Mouse (Mus musculus) forebrain, embryonic 15.5 days (tissue): ENCODE data around the gene Ube2z. TPM values are rescaled to one million over a fixed set of nuclear protein-coding genes. Genes with fewer than 3 reads are reported as not detected.

Experiments
- ATAC-seq: fragments of 200-750 bp; cut with Nextera tagmentation; replicated peaks from 2 replicates; pipeline ENCODE4 v1.8.0; 2017; ENCODE audit warnings: mild to moderate bottlenecking, moderate TSS enrichment, moderate library complexity
- H3K27ac ChIP-seq: fragments of 300-500 bp; sonication (generic); replicated peaks from 2 replicates; pipeline ENCODE4 v1.5.1; 2015; ENCODE audit warnings: mild to moderate bottlenecking, inconsistent platforms
- H3K27me3 ChIP-seq: fragments of 300-500 bp; sonication (generic); 2 replicates; pipeline ENCODE4 v1.6.1; 2015; ENCODE audit warnings: inconsistent platforms
- H3K36me3 ChIP-seq: fragments of 300-500 bp; sonication (generic); 2 replicates; pipeline ENCODE4 v1.6.1; 2015; ENCODE audit warnings: mild to moderate bottlenecking, inconsistent platforms
- H3K4me1 ChIP-seq: fragments of 300-500 bp; sonication (generic); 2 replicates; pipeline ENCODE4 v1.6.1; 2015; ENCODE audit warnings: inconsistent platforms
- H3K4me2 ChIP-seq: fragments of 300-500 bp; sonication (generic); replicated peaks from 2 replicates; pipeline ENCODE4 v1.6.1; 2015; ENCODE audit warnings: mild to moderate bottlenecking, inconsistent platforms
- H3K4me3 ChIP-seq: fragments of 300-500 bp; sonication (generic); 2 replicates; pipeline ENCODE4 v1.5.1; 2015; ENCODE audit warnings: mild to moderate bottlenecking, inconsistent platforms
- H3K9ac ChIP-seq: fragments of 300-500 bp; sonication (generic); replicated peaks from 2 replicates; pipeline ENCODE4 v1.6.1; 2015; ENCODE audit warnings: mild to moderate bottlenecking, inconsistent platforms
- H3K9me3 ChIP-seq: fragments of 300-500 bp; sonication (generic); 2 replicates; pipeline ENCODE4 v1.6.1; 2016; ENCODE audit warnings: inconsistent platforms
- WGBS: fragments of 180-500 bp; shearing (Covaris S2); methylation state at CpG from one replicate; pipeline ENCODE4 v1.1.7; 2015; ENCODE audit warnings: mixed read lengths; 5-methylcytosine and 5-hydroxymethylcytosine counted together
- polyA plus RNA-seq: library from polyadenylated mRNA; unstranded; fragments of >200 nt; fragmentation: Nextera tagmentation; extraction: Ambion mirVana; gene quantifications from 2 replicates; pipeline ENCODE4 v1.2.1, GENCODE M21; 2015

Gene Ube2z
- polyA plus RNA-seq, 1 experiment from 2014 or later = 37.2 TPM

DNA sequence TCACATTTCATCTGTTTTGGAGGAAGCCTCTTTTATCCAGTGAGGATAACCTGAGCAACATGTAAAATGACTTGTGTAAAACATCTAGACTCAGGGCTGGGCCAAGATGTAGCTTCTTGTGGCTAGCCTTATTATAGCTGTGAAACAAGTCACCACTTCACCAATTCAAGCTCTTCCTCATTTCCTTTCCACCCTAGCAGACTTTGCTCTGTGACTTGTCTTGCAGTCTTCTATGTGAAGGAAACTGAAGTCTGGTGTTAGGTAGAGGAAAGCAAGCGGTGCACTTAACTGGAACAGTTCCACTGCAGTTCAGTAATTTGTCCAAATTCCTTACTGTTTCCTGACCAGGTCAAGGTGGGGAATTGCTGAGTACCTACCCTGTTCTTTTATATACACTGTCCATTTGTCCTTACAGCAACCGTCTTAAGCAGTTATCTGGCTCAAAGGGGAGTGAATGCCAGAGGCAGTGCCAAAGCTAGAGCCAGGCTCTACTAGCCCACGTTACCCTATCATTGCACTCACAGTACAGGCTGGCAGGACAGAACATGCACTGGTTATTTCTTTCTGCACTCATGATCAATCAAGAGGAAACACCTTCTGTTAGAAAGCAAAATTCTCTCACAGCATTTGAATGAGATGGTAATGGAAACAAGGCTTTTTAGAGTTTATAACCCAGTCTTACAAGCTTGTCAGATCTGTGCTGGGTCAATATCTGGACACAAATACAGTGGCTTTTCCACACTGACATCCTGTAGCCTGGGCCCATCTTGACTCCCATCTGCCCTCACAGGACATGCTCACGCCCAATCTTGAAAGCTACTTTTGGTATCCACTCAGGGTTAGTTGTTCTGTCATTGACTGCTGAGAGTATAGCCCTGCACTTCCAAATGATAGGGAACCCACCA lies 17.5 kb downstream of the Ube2z start:
- no peak overlapping the region for H3K9ac ChIP-seq
- H3K27me3 ChIP-seq = no peaks in the 10 kb centered on the region
- no peak overlapping the region for H3K4me3 ChIP-seq
- no peak for ATAC-seq
- H3K36me3 ChIP-seq = peaks cover 81% of the 10 kb centered on the region
- H3K4me1 ChIP-seq = no peaks in the 10 kb centered on the region
- 88% methylated on average over 4 of the region's 4 CpGs for WGBS
- no peak overlapping the region for H3K4me2 ChIP-seq
- H3K27ac ChIP-seq = no peak overlapping the region
- no peaks in the 10 kb centered on the region for H3K9me3 ChIP-seq

GRCm38 (mm10) chr11:96046793-96047192 lies 18.4 kb downstream of the Ube2z start:
- WGBS = 86% methylated on average over 2 of the region's 2 CpGs
- peaks cover 75% of the 10 kb centered on the region for H3K36me3 ChIP-seq

GRCm38 (mm10) chr11:96046028-96046427 lies 19.2 kb downstream of the Ube2z start:
- Histone ChIP-seq H3K4me1 (no peaks in the 10 kb centered on the region), H3K36me3 (peaks cover 71% of the 10 kb centered on the region), H3K9me3 (no peaks in the 10 kb centered on the region), H3K9ac (no peak overlapping the region), H3K4me2 (no peak overlapping the region), H3K27ac (no peak overlapping the region), H3K4me3 (no peak overlapping the region), H3K27me3 (no peaks in the 10 kb centered on the region)
- 79% methylated on average over 8 of the region's 8 CpGs for WGBS
- no peak for ATAC-seq

More at GRCm38 (mm10) chr11:96046793-96047192, 18.4 kb downstream of the Ube2z start:
- H3K9me3 ChIP-seq = no peaks in the 10 kb centered on the region
- no peak overlapping the region for H3K9ac ChIP-seq
- no peak overlapping the region for H3K4me3 ChIP-seq
- H3K27me3 ChIP-seq = no peaks in the 10 kb centered on the region
- no peak for ATAC-seq
- H3K4me1 ChIP-seq = no peaks in the 10 kb centered on the region
- no peak overlapping the region for H3K27ac ChIP-seq
- H3K4me2 ChIP-seq = no peak overlapping the region

DNA sequence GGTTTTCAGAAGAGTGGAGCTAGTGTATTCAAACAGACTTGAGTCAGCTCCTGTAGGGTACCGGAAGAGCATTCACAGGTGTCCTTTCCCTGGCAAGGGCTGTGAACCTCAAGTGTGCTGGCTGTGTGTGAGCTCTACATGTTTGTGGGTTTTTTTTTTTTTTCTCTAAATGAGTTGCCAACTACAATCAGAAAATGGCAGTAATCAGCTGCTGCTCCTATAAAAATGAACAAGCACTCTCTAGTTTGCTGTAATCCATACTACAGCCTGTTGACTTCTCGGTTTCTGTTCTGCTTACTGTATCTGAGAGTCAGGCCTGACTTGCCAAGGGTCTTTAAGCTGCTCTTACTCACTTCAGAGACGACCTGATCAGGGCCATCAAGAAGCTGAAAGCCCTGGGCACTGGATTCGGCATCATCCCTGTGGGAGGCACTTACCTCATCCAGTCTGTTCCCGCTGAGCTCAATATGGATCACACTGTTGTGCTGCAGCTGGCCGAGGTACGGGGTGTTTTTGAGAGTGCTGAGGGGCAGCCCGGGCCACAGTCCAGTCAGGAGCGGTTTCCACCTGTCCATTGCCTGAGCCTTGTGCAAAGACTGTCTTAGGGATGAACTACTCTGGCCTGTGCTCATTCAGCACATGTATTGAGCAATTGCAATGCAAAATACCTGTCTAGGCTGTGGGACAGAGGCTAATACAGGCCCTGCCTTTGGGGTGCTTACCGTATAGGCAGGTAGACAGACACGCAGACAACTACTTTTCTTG lies 20.2 kb downstream of the Ube2z start:
- H3K4me3 ChIP-seq = no peak overlapping the region
- no peaks in the 10 kb centered on the region for H3K9me3 ChIP-seq
- 91% methylated on average over 11 of the region's 11 CpGs for WGBS
- H3K9ac ChIP-seq = no peak overlapping the region
- no peak overlapping the region for H3K4me2 ChIP-seq
- no peaks in the 10 kb centered on the region for H3K4me1 ChIP-seq
- H3K27me3 ChIP-seq = no peaks in the 10 kb centered on the region
- ATAC-seq = no peak
- peaks cover 64% of the 10 kb centered on the region for H3K36me3 ChIP-seq
- no peak overlapping the region for H3K27ac ChIP-seq

DNA sequence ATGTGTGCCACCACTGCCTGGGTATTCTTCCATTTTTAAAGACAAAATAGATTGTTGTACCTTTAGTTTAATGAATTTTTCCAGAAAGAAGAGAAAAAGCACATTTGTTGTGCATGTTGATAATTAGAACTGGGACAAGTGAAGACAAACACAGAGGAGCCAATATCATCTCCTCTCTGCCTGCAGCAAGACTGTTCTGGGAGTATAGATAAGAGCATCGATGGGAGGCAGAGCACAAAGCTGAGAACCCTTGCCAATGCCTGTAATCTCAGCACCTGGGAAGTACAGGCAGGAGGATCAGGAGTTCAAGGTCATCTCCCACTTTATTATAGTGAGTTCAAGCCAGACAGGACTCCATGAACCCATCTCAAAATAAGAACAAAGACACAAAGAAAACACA lies 26.6 kb downstream of the Ube2z start:
- Histone ChIP-seq H3K36me3 (peaks cover 24% of the 10 kb centered on the region), H3K4me1 (peaks cover 23% of the 10 kb centered on the region), H3K9me3 (no peaks in the 10 kb centered on the region), H3K27me3 (no peaks in the 10 kb centered on the region), H3K9ac (no peak overlapping the region), H3K4me3 (no peak overlapping the region), H3K27ac (no peak overlapping the region), H3K4me2 (no peak overlapping the region)
- no peak for ATAC-seq
- 97% methylated on average over 1 of the region's 1 CpGs for WGBS

GRCm38 (mm10) chr11:96037499-96037898 lies 27.7 kb downstream of the Ube2z start:
- WGBS = 88% methylated on average over 5 of the region's 5 CpGs
- H3K36me3 ChIP-seq = peaks cover 17% of the 10 kb centered on the region

GRCm38 (mm10) chr11:96035133-96035532 lies 30.1 kb downstream of the Ube2z start:
- Histone ChIP-seq H3K27me3 (0 out of 2 replicates have a peak, but pooled peaks cover 5% of the 10 kb centered on the region), H3K4me2 (peak overlapping the region; percentile 71), H3K4me3 (peak overlapping the region; percentile 81), H3K4me1 (peaks cover 23% of the 10 kb centered on the region), H3K9me3 (no peaks in the 10 kb centered on the region), H3K36me3 (peaks cover 7% of the 10 kb centered on the region), H3K9ac (peak overlapping the region; percentile 75), H3K27ac (peak overlapping the region; percentile 64)
- ATAC-seq = no peak; the same call in 1 of the 2 replicates
- WGBS = 12% methylated on average over 6 of the region's 6 CpGs

More at GRCm38 (mm10) chr11:96037499-96037898, 27.7 kb downstream of the Ube2z start:
- H3K9ac ChIP-seq = no peak overlapping the region
- no peak overlapping the region for H3K4me3 ChIP-seq
- H3K9me3 ChIP-seq = no peaks in the 10 kb centered on the region
- H3K27me3 ChIP-seq = no peaks in the 10 kb centered on the region
- ATAC-seq = no peak
- no peak overlapping the region for H3K4me2 ChIP-seq
- no peak overlapping the region for H3K27ac ChIP-seq
- H3K4me1 ChIP-seq = peaks cover 23% of the 10 kb centered on the region

GRCm38 (mm10) chr11:96034596-96035052 lies 30.6 kb downstream of the Ube2z start, which contains the start of gene Snf8:
Gene Snf8 (plus strand): TSS chr11:96034885.
- peak within 1 kb of the TSS; percentile 81 for H3K4me3 ChIP-seq
- under 1% methylated on average over 28 of the region's 29 CpGs for WGBS
- H3K9me3 ChIP-seq = no peaks in the 10 kb centered on the region
- peak; percentile 80 for ATAC-seq
- peaks cover 7% of the 10 kb centered on the region for H3K36me3 ChIP-seq
- H3K4me1 ChIP-seq = peaks cover 23% of the 10 kb centered on the region
- peak within 1 kb of the TSS; percentile 71 for H3K4me2 ChIP-seq
- H3K9ac ChIP-seq = peak within 1 kb of the TSS; percentile 75
- H3K27me3 ChIP-seq = 0 out of 2 replicates have a peak, but pooled peaks cover 5% of the 10 kb centered on the region
- H3K27ac ChIP-seq = peak within 1 kb of the TSS; percentile 64

DNA sequence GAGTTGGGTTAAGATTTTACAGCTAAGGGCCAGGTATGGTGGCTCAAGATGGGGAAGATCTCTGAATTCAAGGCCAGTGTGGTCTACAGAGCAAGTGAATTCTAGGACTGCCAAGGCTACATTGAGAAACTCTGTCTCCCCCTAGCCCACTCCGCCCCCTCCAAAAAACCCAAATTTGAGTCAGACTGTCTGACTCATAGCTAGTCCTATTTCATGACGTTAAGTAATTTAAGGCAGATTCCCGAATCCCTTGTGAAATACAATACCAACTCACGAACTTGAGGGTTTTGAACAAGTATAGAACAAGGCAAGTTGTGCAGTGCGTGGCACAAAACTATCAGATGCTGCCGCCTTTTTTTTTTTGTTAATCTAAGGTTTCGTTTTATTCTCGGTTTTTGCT lies 31.1 kb downstream of the Ube2z start:
- Histone ChIP-seq H3K27ac (peak overlapping the region; percentile 64), H3K9me3 (no peaks in the 10 kb centered on the region), H3K27me3 (0 out of 2 replicates have a peak, but pooled peaks cover 5% of the 10 kb centered on the region), H3K36me3 (peaks cover 3% of the 10 kb centered on the region), H3K9ac (peak overlapping the region; percentile 75; the same call in 1 of the 2 replicates), H3K4me3 (peak overlapping the region; percentile 81), H3K4me1 (peaks cover 23% of the 10 kb centered on the region), H3K4me2 (peak overlapping the region; percentile 71)
- ATAC-seq = no peak
- WGBS = 48% methylated on average over 8 of the region's 8 CpGs

GRCm38 (mm10) chr11:96033264-96033663 lies 31.9 kb downstream of the Ube2z start:
- H3K4me3 ChIP-seq = no peak overlapping the region
- 95% methylated on average over 3 of the region's 3 CpGs for WGBS
- no peak for ATAC-seq

GRCm38 (mm10) chr11:96031701-96032100 lies 33.5 kb downstream of the Ube2z start:
- H3K4me3 ChIP-seq = no peak overlapping the region
- H3K9me3 ChIP-seq = no peaks in the 10 kb centered on the region
- 0 out of 2 replicates have a peak, but pooled peaks cover 5% of the 10 kb centered on the region for H3K27me3 ChIP-seq
- no peaks in the 10 kb centered on the region for H3K36me3 ChIP-seq
- H3K27ac ChIP-seq = no peak overlapping the region
- H3K9ac ChIP-seq = no peak overlapping the region
- no peak for ATAC-seq
- peaks cover 19% of the 10 kb centered on the region for H3K4me1 ChIP-seq
- 68% methylated on average over 2 of the region's 2 CpGs for WGBS
- no peak overlapping the region for H3K4me2 ChIP-seq

More at GRCm38 (mm10) chr11:96033264-96033663, 31.9 kb downstream of the Ube2z start:
- Histone ChIP-seq H3K36me3 (no peaks in the 10 kb centered on the region), H3K9ac (no peak overlapping the region), H3K27me3 (0 out of 2 replicates have a peak, but pooled peaks cover 5% of the 10 kb centered on the region), H3K4me2 (no peak overlapping the region), H3K9me3 (no peaks in the 10 kb centered on the region), H3K4me1 (peaks cover 23% of the 10 kb centered on the region), H3K27ac (no peak overlapping the region)

GRCm38 (mm10) chr11:96030571-96030970 lies 34.6 kb downstream of the Ube2z start:
- no peak overlapping the region for H3K4me2 ChIP-seq
- 83% methylated on average over 3 of the region's 3 CpGs for WGBS
- no peak overlapping the region for H3K9ac ChIP-seq
- no peak overlapping the region for H3K27ac ChIP-seq
- 0 out of 2 replicates have a peak, but pooled peaks cover 5% of the 10 kb centered on the region for H3K27me3 ChIP-seq
- no peak for ATAC-seq
- H3K4me3 ChIP-seq = no peak overlapping the region
- H3K4me1 ChIP-seq = peaks cover 9% of the 10 kb centered on the region
- no peaks in the 10 kb centered on the region for H3K9me3 ChIP-seq
- no peaks in the 10 kb centered on the region for H3K36me3 ChIP-seq
